Mouse (Mus musculus) erythroblast, embryonic 14.5 days (primary cell): Measurements from ENCODE around the gene Rcl1. TPM values are rescaled to one million over a fixed set of nuclear protein-coding genes. Genes with fewer than 3 reads are reported as not detected.

ENCODE experiments used
- H3K27me3 ChIP-seq: 2 replicates; pipeline ENCODE4 v1.6.1; 2012; ENCODE audit warnings: inconsistent platforms; ENCODE audit not compliant: control insufficient read depth
- H3K36me3 ChIP-seq: 2 replicates; pipeline ENCODE4 v1.6.1; 2012; ENCODE audit warnings: mild to moderate bottlenecking, inconsistent platforms; ENCODE audit not compliant: control insufficient read depth
- H3K4me1 ChIP-seq: 2 replicates; pipeline ENCODE4 v1.6.1; 2012; ENCODE audit warnings: inconsistent platforms; ENCODE audit not compliant: control insufficient read depth
- H3K4me3 ChIP-seq: replicated peaks from 2 replicates; pipeline ENCODE3; 2012; ENCODE audit warnings: moderate library complexity, mild to moderate bottlenecking, inconsistent platforms
- H3K9me3 ChIP-seq: 2 replicates; pipeline ENCODE4 v1.6.1; 2012; ENCODE audit warnings: low read length, inconsistent platforms, mixed read lengths; ENCODE audit not compliant: control insufficient read depth
- GATA1 ChIP-seq: IDR thresholded peaks from 2 replicates; pipeline ENCODE4 v1.6.1; 2012; ENCODE audit warnings: low read length, inconsistent platforms, mixed read lengths
- TAL1 ChIP-seq: IDR thresholded peaks from 3 replicates; pipeline ENCODE4 v1.6.1; 2012; ENCODE audit warnings: low read length, inconsistent platforms, mixed read lengths
- polyA plus RNA-seq: library from polyadenylated mRNA; stranded (reverse); fragments of >175 nt; gene quantifications from 2 replicates; pipeline ENCODE4 v1.2.3, GENCODE M21; 2012

Gene Rcl1
- polyA plus RNA-seq, 1 experiment: 1.6 TPM

DNA sequence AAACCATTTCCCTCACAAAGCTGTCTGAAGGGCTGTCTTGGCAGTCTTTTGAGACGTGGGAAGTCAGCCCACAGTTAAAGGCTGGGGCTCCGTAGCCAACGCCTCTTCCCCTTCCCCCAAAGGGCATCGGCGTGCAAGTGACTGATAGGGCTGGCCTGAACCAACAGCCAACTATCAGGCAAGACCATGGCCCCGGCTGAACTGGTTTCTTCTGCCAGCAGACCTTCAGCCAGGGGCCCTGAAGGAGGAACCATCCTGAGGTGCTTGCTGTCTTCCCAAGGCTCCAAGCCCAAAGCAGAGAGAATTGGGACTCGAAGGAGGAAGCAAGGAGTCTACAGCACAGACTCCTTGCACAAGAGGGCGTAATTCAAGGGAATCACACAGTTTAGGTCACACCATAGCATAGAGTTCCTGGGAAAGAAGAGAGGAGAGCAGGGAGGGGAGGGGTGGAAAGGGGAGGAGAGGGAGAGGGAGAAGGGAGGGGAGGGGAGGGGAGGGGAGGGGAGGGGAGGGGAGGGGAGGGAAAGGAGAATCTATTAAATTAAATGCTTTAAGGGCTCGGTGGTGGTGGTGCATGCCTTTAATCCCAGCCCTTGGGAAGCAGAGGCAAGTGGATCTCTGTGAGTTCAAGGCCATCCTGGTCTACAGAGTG lies 36.6 kb upstream of the Rcl1 start:
- Histone ChIP-seq H3K4me3 (peak overlapping the region; percentile 63), H3K4me1 (peaks cover 66% of the 10 kb centered on the region), H3K36me3 (peaks cover 14% of the 10 kb centered on the region), H3K9me3 (no peaks in the 10 kb centered on the region), H3K27me3 (no peaks in the 10 kb centered on the region)
- peak; percentile 81 for TF ChIP-seq GATA1
- TF ChIP-seq TAL1: peak; percentile 96

GRCm38 (mm10) chr19:29066981-29067471 lies 34.1 kb upstream of the Rcl1 start:
- peaks cover 38% of the 10 kb centered on the region for H3K36me3 ChIP-seq
- no peaks in the 10 kb centered on the region for H3K9me3 ChIP-seq
- no peaks in the 10 kb centered on the region for H3K27me3 ChIP-seq
- peak overlapping the region; percentile 73 for H3K4me3 ChIP-seq
- no peak for TF ChIP-seq TAL1
- TF ChIP-seq GATA1: peak; percentile 59; the same call in 1 of the 2 replicates
- H3K4me1 ChIP-seq: peaks cover 86% of the 10 kb centered on the region

GRCm38 (mm10) chr19:29069195-29069594 lies 32.0 kb upstream of the Rcl1 start:
- Histone ChIP-seq H3K4me1 (peaks cover 79% of the 10 kb centered on the region), H3K27me3 (no peaks in the 10 kb centered on the region), H3K36me3 (peaks cover 60% of the 10 kb centered on the region), H3K4me3 (peak overlapping the region; percentile 73), H3K9me3 (no peaks in the 10 kb centered on the region)
- TF ChIP-seq GATA1 (no peak), TAL1 (no peak)

DNA sequence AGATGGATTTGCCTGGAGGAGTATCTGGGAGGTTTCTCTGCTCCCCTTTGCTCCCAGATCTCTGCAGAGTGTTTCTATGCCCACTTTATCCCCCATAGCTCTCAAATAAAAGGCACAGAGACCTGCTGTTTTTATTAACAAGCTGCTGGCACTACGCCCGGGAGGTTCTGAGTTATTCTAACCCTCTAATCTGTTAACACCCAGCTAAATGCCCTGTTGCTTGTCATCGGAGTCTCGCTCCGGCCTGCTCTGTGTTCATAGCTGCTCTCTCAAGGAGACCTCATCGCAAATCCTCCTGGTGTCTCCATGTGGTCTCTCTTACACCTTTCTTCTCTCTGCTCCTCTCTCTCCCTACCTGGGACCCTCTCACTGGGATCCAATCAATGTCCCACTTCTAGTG lies 26.4 kb upstream of the Rcl1 start:
- Histone ChIP-seq H3K27me3 (no peaks in the 10 kb centered on the region), H3K36me3 (peaks cover 78% of the 10 kb centered on the region), H3K4me1 (peaks cover 44% of the 10 kb centered on the region), H3K4me3 (no peak overlapping the region), H3K9me3 (no peaks in the 10 kb centered on the region)
- TF ChIP-seq GATA1 (no peak), TAL1 (no peak)

DNA sequence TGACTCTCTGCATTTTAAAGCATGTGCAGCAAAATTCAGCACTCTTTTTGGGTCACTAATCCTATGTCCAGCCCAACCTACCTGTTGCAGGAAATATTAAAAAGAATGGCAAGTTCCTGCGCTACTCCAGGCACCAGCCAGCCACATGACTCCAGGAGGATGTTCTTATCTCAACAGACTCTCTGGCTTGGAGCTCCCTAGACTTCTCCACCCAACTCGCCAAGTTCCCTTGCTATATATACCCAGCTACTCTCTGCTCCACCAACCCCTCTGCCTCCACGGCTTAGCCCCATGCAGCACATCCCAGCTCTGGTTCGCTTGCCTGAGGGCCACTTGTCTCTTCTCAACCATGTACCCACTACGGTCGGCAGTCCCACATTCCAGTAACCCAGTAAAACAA lies 12.5 kb upstream of the Rcl1 start:
- Histone ChIP-seq H3K4me3 (no peak overlapping the region), H3K4me1 (peaks cover 16% of the 10 kb centered on the region), H3K36me3 (peaks cover 75% of the 10 kb centered on the region), H3K27me3 (no peaks in the 10 kb centered on the region), H3K9me3 (no peaks in the 10 kb centered on the region)
- TF ChIP-seq TAL1 (no peak), GATA1 (no peak)

GRCm38 (mm10) chr19:29092194-29092593 lies 9.0 kb upstream of the Rcl1 start:
- H3K4me3 ChIP-seq: no peak overlapping the region
- H3K27me3 ChIP-seq: no peaks in the 10 kb centered on the region
- H3K9me3 ChIP-seq: no peaks in the 10 kb centered on the region
- peaks cover 18% of the 10 kb centered on the region for H3K4me1 ChIP-seq
- H3K36me3 ChIP-seq: peaks cover 84% of the 10 kb centered on the region
- no peak for TF ChIP-seq TAL1
- TF ChIP-seq GATA1: no peak

DNA sequence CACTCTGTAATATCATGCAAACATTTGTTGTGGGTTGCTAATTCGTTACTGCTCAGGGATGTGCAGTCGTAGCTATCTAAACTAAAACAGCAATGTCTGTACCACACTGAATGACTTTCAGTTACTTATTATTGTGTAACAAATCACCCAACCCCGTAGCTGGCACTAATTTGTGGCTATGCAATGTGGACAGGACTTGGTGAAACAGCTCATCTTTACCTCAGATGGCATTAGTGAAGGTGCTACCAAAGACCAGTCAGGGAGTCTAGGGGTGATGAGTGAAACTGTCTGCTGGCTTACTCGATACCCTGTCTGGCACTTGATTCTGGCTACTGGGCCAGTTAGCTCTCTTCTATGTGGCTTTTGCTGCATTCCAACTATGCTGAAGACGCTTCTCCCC lies 2.1 kb upstream of the Rcl1 start:
- H3K4me1 ChIP-seq: peaks cover 39% of the 10 kb centered on the region
- TF ChIP-seq TAL1: no peak
- TF ChIP-seq GATA1: no peak
- no peaks in the 10 kb centered on the region for H3K9me3 ChIP-seq
- peaks cover 52% of the 10 kb centered on the region for H3K36me3 ChIP-seq
- H3K4me3 ChIP-seq: no peak overlapping the region
- H3K27me3 ChIP-seq: no peaks in the 10 kb centered on the region

DNA sequence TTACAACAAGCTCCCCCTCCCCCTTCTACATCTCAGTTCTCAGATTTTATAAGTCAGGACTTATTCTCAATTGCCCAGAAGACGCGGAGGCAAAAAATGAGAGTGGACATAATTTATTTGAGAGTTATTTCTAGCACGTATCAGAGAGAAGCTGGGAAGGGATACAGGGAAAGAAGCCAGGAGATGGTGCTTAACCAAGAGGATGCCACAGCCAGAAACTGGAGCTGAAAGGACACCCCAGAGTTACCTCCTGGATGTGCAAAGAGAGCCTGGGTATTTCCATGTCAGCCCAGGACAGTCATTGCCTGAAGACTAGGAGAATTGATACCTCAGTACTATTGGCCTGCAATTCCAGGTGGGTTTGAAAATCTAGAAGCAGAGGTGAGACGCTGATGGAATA lies 1.6 kb upstream of the Rcl1 start:
- TF ChIP-seq GATA1 (no peak), TAL1 (no peak)
- Histone ChIP-seq H3K27me3 (no peaks in the 10 kb centered on the region), H3K36me3 (peaks cover 52% of the 10 kb centered on the region), H3K4me1 (peaks cover 44% of the 10 kb centered on the region), H3K9me3 (no peaks in the 10 kb centered on the region), H3K4me3 (no peak overlapping the region)

- H3K27me3 ChIP-seq: no peaks in the 10 kb centered on the region
- no peak for TF ChIP-seq GATA1
- TF ChIP-seq TAL1: no peak
- H3K9me3 ChIP-seq: no peaks in the 10 kb centered on the region
- H3K36me3 ChIP-seq: peaks cover 48% of the 10 kb centered on the region
- H3K4me1 ChIP-seq: peaks cover 45% of the 10 kb centered on the region
- peak overlapping the region; percentile 94 for H3K4me3 ChIP-seq
Measured at GRCm38 (mm10) chr19:29100261-29100660, 914 bp upstream of the Rcl1 start.

GRCm38 (mm10) chr19:29101591-29101990 lies 416 bp downstream of the Rcl1 start:
- H3K36me3 ChIP-seq: peaks cover 51% of the 10 kb centered on the region
- H3K27me3 ChIP-seq: no peaks in the 10 kb centered on the region
- H3K4me1 ChIP-seq: peaks cover 48% of the 10 kb centered on the region
- peak overlapping the region; percentile 94 for H3K4me3 ChIP-seq
- TF ChIP-seq TAL1: no peak
- no peak for TF ChIP-seq GATA1
- no peaks in the 10 kb centered on the region for H3K9me3 ChIP-seq
